Comparison of ENCODE assay signal across 8 mouse cellular contexts in genomic region chr11:119602763-119603526, GRCm38 (mm10). TPM values are rescaled to one million over a fixed set of nuclear protein-coding genes. Genes with fewer than 3 reads are reported as not detected.
DNase-seq lines count a peak whose midpoint lies in the region; ATAC-seq and TF ChIP-seq lines count a peak whose summit lies in the region.

Gene Rptor, plus strand, starts transcription at chr11:119602905.

- peaks cover 18% of the 10 kb centered on the region for H3K4me1 ChIP-seq in embryonic facial prominence, embryonic 13.5 days
- H3K4me1 ChIP-seq in kidney, adult 2 months (ENCODE audit: control insufficient read depth, insufficient read depth, low read length): peaks cover 7% of the 10 kb centered on the region
- peaks cover 20% of the 10 kb centered on the region for H3K4me1 ChIP-seq in limb, embryonic 12.5 days (replicated peaks)
- H3K4me1 ChIP-seq in midbrain, embryonic 15.5 days: peaks cover 13% of the 10 kb centered on the region
- H3K4me1 ChIP-seq in spleen, adult 2 months (ENCODE audit: control insufficient read depth, insufficient read depth, insufficient read length): peaks cover 5% of the 10 kb centered on the region; the same call in 1 of the 2 replicates

- peak within 1 kb of the TSS; percentile 92 for H3K27ac ChIP-seq in embryonic facial prominence, embryonic 13.5 days
- peak within 1 kb of the TSS; percentile 73 for H3K27ac ChIP-seq in kidney, adult 2 months (ENCODE audit: insufficient read depth, low read depth, low read length)
- H3K27ac ChIP-seq in limb, embryonic 12.5 days: peak within 1 kb of the TSS; percentile 93
- H3K27ac ChIP-seq in midbrain, embryonic 15.5 days: peak within 1 kb of the TSS; percentile 80
- peak within 1 kb of the TSS; percentile 65; the same call in 1 of the 2 replicates for H3K27ac ChIP-seq in spleen, adult 2 months (ENCODE audit: insufficient read depth, low read length)

- H3K4me3 ChIP-seq in embryonic facial prominence, embryonic 13.5 days: peak within 1 kb of the TSS; percentile 83
- H3K4me3 ChIP-seq in kidney, adult 2 months (ENCODE audit: insufficient read depth, low read depth, low read length): peak within 1 kb of the TSS; percentile 99
- H3K4me3 ChIP-seq in limb, embryonic 12.5 days (replicated peaks): peak within 1 kb of the TSS; percentile 100
- peak within 1 kb of the TSS; percentile 73 for H3K4me3 ChIP-seq in midbrain, embryonic 15.5 days
- H3K4me3 ChIP-seq in spleen, adult 2 months (ENCODE audit: extremely low read depth, insufficient read depth, insufficient read length): peak within 1 kb of the TSS; percentile 99

- peak; percentile 56 for TF ChIP-seq POLR2A in kidney, adult 2 months (IDR thresholded peaks at IDR 0.05; ENCODE audit: low read depth, low read length)
- TF ChIP-seq POLR2A in spleen, adult 2 months (IDR thresholded peaks at IDR 0.05; ENCODE audit: low read depth, low read length): peak; percentile 30; the same call in 1 of the 2 replicates

- peak within 1 kb of the TSS; percentile 80 for H3K4me2 ChIP-seq in embryonic facial prominence, embryonic 13.5 days
- peak within 1 kb of the TSS; percentile 93 for H3K4me2 ChIP-seq in limb, embryonic 12.5 days
- H3K4me2 ChIP-seq in midbrain, embryonic 15.5 days: peak within 1 kb of the TSS; percentile 84

- peak within 1 kb of the TSS; percentile 93 for H3K9ac ChIP-seq in embryonic facial prominence, embryonic 13.5 days
- H3K9ac ChIP-seq in limb, embryonic 12.5 days (replicated peaks): peak within 1 kb of the TSS; percentile 98
- H3K9ac ChIP-seq in midbrain, embryonic 15.5 days: peak within 1 kb of the TSS; percentile 91

- under 1% methylated on average over 63 of the region's 63 CpGs for WGBS in embryonic facial prominence, embryonic 13.5 days
- 1% methylated on average over 63 of the region's 63 CpGs for WGBS in kidney, adult 2 months
- WGBS in limb, embryonic 12.5 days: under 1% methylated on average over 62 of the region's 63 CpGs
- under 1% methylated on average over 63 of the region's 63 CpGs for WGBS in midbrain, embryonic 15.5 days
- WGBS in spleen, adult 2 months: under 1% methylated on average over 58 of the region's 63 CpGs

- H3K9me3 ChIP-seq in embryonic facial prominence, embryonic 13.5 days: no peaks in the 10 kb centered on the region
- no peaks in the 10 kb centered on the region for H3K9me3 ChIP-seq in limb, embryonic 12.5 days
- H3K9me3 ChIP-seq in midbrain, embryonic 15.5 days: no peaks in the 10 kb centered on the region

- peak; percentile 84 for DNase-seq in 3134 (ENCODE audit: extremely low read depth, insufficient read length, low spot score)
- DNase-seq in adrenal gland, postnatal 36 days: peak; percentile 98 to 99
- peak; percentile 98 to 100 for DNase-seq in heart, adult 18-20 months
- peak; percentile 99 for DNase-seq in kidney, adult 2 months
- peak; percentile 89 to 97 for DNase-seq in spleen, adult 2 months (ENCODE audit: low read depth in 1 of 2, low spot score in 2 of 2)

- ATAC-seq in embryonic facial prominence, embryonic 13.5 days (ENCODE audit: insufficient number of reproducible peaks, insufficient read depth, low FRiP score, low TSS enrichment, low read depth): peak; percentile 93
- ATAC-seq in limb, embryonic 12.5 days (ENCODE audit: insufficient number of reproducible peaks, insufficient read depth, low FRiP score, low TSS enrichment, low read depth): peak; percentile 96
- peak; percentile 99 for ATAC-seq in midbrain, embryonic 15.5 days (replicated peaks)

- no peaks in the 10 kb centered on the region for H3K27me3 ChIP-seq in embryonic facial prominence, embryonic 13.5 days
- H3K27me3 ChIP-seq in kidney, adult 2 months (replicated peaks; ENCODE audit: control insufficient read depth, insufficient read depth, low read length): no peaks in the 10 kb centered on the region
- no peaks in the 10 kb centered on the region for H3K27me3 ChIP-seq in limb, embryonic 12.5 days
- no peaks in the 10 kb centered on the region for H3K27me3 ChIP-seq in midbrain, embryonic 15.5 days (replicated peaks)
- H3K27me3 ChIP-seq in spleen, adult 2 months (ENCODE audit: control insufficient read depth, insufficient read depth, low read length): no peaks in the 10 kb centered on the region

- peaks cover 12% of the 10 kb centered on the region; the same call in 1 of the 2 replicates for H3K36me3 ChIP-seq in embryonic facial prominence, embryonic 13.5 days
- no peaks in the 10 kb centered on the region for H3K36me3 ChIP-seq in kidney, adult 2 months (ENCODE audit: control insufficient read depth, insufficient read depth, low read length)
- peaks cover 19% of the 10 kb centered on the region for H3K36me3 ChIP-seq in limb, embryonic 12.5 days
- H3K36me3 ChIP-seq in midbrain, embryonic 15.5 days (replicated peaks): no peaks in the 10 kb centered on the region
- no peaks in the 10 kb centered on the region for H3K36me3 ChIP-seq in spleen, adult 2 months (ENCODE audit: control insufficient read depth, insufficient read depth, low read length)

- TF ChIP-seq CTCF in kidney, adult 2 months (conservative IDR thresholded peaks at IDR 0.05; ENCODE audit: insufficient read depth, insufficient read length, low read depth, low read length): no peak
- TF ChIP-seq CTCF in spleen, adult 2 months (IDR thresholded peaks at IDR 0.05; ENCODE audit: extremely low read depth, insufficient read depth, insufficient read length, insufficient replicate concordance): no peak

RNA-seq across cellular contexts. Expression of gene Rptor, which starts in this region (rescaled TPM):
- total RNA-seq in adrenal gland, postnatal 36 days (2021): 10 to 100 TPM; 50.0 to 51.9 TPM
- 10.8 and 12.5 TPM in 2 replicates for polyA plus RNA-seq in embryonic facial prominence, embryonic 13.5 days (2015; fragmentation: Nextera tagmentation; extraction: Ambion mirVana)
- total RNA-seq in heart, adult 18-20 months (2021): 10 to 100 TPM; 30.4 to 34.0 TPM
- 20.7 and 23.4 TPM in 2 replicates for polyA plus RNA-seq in kidney, adult 2 months (2012; rRNA removed)
- 17.7 and 18.6 TPM in 2 replicates for polyA plus RNA-seq in limb, embryonic 12.5 days (2016; fragmentation: Nextera tagmentation; extraction: Ambion mirVana)
- polyA plus RNA-seq in midbrain, embryonic 15.5 days (2015; fragmentation: Nextera tagmentation; extraction: Ambion mirVana): 13.1 and 14.6 TPM in 2 replicates
- 18.0 and 22.3 TPM in 2 replicates for polyA plus RNA-seq in spleen, adult 2 months (2012; rRNA removed)

Comparison
In these comparisons a context has a peak if more than half of its experiments do, and no peak if none do; other contexts are left out.
1. Peak in every context shown above with its lines: DNase-seq, ATAC-seq, H3K4me3 ChIP-seq and H3K27ac ChIP-seq.